Mouse (Mus musculus) left cerebral cortex, adult 2 months (tissue): ENCODE results near the gene Slc9a5. TPM values are rescaled to one million over a fixed set of nuclear protein-coding genes. Genes with fewer than 3 reads are reported as not detected.

Experiments used
- DNase-seq, 2 experiments: peaks; one replicate each; pipeline ENCODE4 v3.0.0; 2021 to 2022; ENCODE audit warnings: low spot score in 2 of 2, mixed read lengths in 1 of 2; ENCODE audit errors: extremely low spot score in 1 of 2
- H3K27ac ChIP-seq: fragments of 200-600 bp; 2 replicates; pipeline ENCODE4 v1.8.1; 2022
- H3K4me3 ChIP-seq: fragments of 200-600 bp; 2 replicates; pipeline ENCODE4 v1.8.1; 2022
- CTCF ChIP-seq: fragments of 200-600 bp; IDR thresholded peaks from 2 replicates; pipeline ENCODE4 v1.8.1; 2022; ENCODE audit warnings: antibody characterized with exemption, mild to moderate bottlenecking, moderate library complexity
- intact Hi-C: fragments of 180-260 bp; cut with DNase I; formaldehyde crosslinking; loops from one replicate; pipeline ENCODE4 v1.15.1; 2025
- total RNA-seq, 2 experiments: library from RNA; stranded (reverse); gene quantifications; 2 replicates each; pipeline ENCODE4 v1.2.3; 2021

The Slc9a5 gene
- total RNA-seq, 2 experiments from 2014 or later: 41.9 to 42.5 TPM

DNA sequence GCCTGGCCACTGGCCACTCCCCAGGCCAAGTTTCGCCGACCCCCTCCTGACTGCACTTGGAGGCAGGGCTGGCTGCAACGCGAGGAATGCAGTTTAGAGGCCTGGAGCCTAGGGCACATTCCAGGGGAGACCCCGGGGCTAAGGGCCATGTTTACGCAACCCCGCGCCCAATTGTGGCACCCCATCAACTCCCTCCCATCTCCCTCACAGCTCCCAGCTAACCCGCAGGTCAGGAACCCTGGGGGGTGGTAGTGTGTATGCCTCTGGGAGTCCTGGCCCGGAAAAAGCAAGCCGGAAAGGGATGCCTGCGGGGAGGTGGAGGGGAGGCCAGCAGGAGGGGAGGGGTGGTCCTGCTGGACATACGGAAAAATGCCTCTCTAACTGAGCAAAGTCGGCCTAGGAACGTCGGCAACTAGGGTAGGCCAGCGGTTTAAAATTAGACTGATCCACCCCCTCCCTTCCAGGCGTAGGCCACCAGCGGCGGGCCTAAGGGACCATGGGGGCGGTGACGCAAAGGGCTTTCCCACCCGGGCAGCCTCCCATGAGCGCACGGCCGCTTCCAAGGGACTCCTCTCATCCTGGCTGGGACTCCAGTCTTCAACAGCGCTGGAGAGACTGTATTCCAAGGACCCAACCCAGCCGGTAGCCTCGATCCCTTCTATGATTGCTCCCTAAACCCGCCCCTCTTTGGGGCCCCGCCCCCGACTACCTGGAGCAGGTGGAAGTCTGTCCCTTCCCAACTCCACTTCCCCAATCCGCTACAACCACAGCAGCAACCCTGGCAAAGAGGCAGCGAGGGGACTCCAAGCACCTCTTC, 1.8 kb upstream of the Slc9a5 start:
- TF ChIP-seq CTCF: no peak
- Histone ChIP-seq H3K27ac (peak overlapping the region; percentile 67; the same call in 1 of the 2 replicates), H3K4me3 (peak overlapping the region; percentile 72)
- peak; percentile 42 to 51 for DNase-seq
- intact Hi-C loops: no loop called here

DNA sequence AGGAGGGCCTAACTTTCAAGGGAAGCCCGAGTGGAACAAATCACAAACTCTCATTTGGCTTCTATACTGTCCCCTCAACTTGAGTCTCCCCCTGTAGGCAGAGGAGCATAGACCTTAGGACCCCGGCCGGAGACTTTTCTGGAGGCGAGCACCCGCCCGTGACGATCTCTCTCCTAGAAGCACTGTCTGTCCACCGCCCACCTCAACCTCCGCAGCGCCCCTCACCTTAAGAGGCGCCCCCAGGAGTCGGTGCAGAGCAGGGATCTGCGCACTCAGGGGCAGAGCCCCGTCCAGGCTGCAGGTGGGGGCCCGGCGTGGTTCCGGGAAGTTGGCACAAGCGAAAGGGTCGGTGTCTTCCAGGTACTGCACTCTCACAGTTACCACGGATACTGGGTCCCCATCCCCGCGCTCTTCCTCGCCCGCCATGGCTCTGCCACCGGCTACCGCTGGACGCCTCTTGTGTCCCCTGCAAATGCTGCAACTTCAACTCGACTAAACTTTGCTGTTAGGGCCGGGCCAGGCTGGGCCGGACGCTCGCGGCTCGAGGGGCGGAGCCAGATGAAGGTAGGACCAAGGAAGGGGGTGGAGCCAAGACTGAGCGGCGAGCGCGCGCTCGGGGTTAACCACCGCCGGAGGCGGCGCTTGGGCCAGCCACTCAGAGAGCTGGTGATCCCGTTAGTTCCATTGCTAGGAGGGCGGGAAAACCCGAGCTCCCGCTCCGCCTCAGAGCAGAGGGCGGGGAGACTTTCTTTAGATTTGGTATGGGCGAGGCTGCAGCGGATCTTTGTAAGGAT, 1.0 kb upstream of the Slc9a5 start, which contains the start of gene Fhod1:
Gene Fhod1 (minus strand): TSS at position 526 of the 794 bp plus-strand sequence.
- TF ChIP-seq CTCF: no peak; the same call in none of the 2 replicates
- peak within 1 kb of the TSS; percentile 81 for H3K27ac ChIP-seq
- peak within 1 kb of the TSS; percentile 72 for H3K4me3 ChIP-seq
- intact Hi-C loops: no loop called here
- peak; percentile 82 to 89 for DNase-seq

DNA sequence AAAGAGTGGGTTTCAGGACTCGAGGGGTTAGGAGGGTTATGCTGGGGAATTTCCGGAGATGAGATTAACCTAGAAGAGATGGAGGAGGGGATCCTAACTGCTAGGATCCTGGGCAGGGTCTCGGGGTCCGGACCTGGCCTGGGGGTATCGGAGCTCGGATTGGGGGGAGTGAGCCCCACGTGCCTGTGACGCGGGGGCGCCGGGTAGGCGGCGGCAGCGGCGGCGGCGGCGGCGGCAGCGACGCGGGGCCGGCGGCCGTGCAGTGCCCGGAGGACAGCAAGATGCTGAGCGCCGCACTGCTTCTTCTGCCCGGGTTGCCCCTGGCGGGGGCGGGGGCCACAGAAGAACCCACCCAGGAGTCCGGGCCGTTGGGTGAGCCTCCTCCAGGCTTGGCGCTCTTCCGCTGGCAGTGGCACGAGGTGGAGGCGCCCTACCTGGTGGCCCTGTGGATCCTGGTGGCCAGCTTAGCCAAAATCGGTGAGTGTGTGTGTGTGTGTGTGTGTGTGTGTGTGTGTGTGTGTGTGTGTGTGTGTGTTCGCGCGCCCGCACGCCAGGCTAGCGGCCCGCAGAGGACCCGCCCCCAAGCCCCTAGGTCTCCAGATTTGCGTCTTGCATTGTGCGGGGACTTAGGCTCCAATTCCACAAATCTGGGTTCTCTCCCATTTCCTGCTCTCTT, 591 bp downstream of the Slc9a5 start:
- no peak for TF ChIP-seq CTCF
- DNase-seq: peak; percentile 50 to 58
- intact Hi-C loops: no loop called here

GRCm38 (mm10) chr8:105350186-105350585, 1.5 kb downstream of the Slc9a5 start:
- no peak for TF ChIP-seq CTCF
- Histone ChIP-seq H3K4me3 (peak overlapping the region; percentile 72), H3K27ac (no peak overlapping the region; the same call in 1 of the 2 replicates)
- DNase-seq: no peak
- intact Hi-C loops: no loop called here

More for the DNA sequence above, 591 bp downstream of the Slc9a5 start:
- Histone ChIP-seq H3K4me3 (peak overlapping the region; percentile 72), H3K27ac (peak overlapping the region; percentile 81)

- intact Hi-C loops: no loop called here
- TF ChIP-seq CTCF: no peak
- no peak for DNase-seq
- no peak overlapping the region for H3K27ac ChIP-seq
- no peak overlapping the region for H3K4me3 ChIP-seq
Observed at GRCm38 (mm10) chr8:105353583-105354135, 5.0 kb downstream of the Slc9a5 start.

- Histone ChIP-seq H3K27ac (no peak overlapping the region), H3K4me3 (no peak overlapping the region)
- no peak for DNase-seq
- no peak for TF ChIP-seq CTCF
- intact Hi-C loops: no loop called here
Observed at GRCm38 (mm10) chr8:105354549-105354948, 5.9 kb downstream of the Slc9a5 start.

- H3K27ac ChIP-seq: no peak overlapping the region
Observed at GRCm38 (mm10) chr8:105355179-105356024, 6.8 kb downstream of the Slc9a5 start.

GRCm38 (mm10) chr8:105356681-105357080, 8.0 kb downstream of the Slc9a5 start:
- no peak overlapping the region for H3K27ac ChIP-seq
- no peak for TF ChIP-seq CTCF
- H3K4me3 ChIP-seq: no peak overlapping the region
- DNase-seq: no peak
- intact Hi-C loops: no loop called here

More at GRCm38 (mm10) chr8:105355179-105356024, 6.8 kb downstream of the Slc9a5 start:
- DNase-seq: no peak
- no peak overlapping the region for H3K4me3 ChIP-seq
- TF ChIP-seq CTCF: no peak
- intact Hi-C loops: no loop called here

DNA sequence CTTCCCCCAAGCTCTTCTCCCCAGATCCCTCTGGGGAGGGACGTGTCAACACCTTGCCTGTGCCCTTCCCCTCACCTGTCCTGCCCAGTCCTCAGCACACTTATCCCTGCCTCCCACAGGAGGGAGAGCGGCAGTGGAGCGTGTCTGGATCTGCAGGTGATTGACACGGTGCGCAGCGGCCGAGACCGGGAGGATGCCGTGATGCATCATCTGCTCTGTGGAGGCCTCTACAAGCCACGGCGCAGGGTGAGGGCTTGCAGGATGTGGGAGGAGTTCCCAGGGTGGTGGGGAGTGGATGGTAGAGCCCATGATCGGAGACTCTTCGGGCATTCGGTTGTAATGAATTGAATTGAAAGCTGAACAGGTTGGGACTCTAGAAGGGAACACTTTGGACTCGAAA, 10.6 kb downstream of the Slc9a5 start:
- no peak overlapping the region for H3K4me3 ChIP-seq
- intact Hi-C loops: loop anchor here (2.0 kb wide), 1 partner anchor 38 kb away; no protein-coding TSS in a partner anchor
- H3K27ac ChIP-seq: no peak overlapping the region
- DNase-seq: no peak
- TF ChIP-seq CTCF: no peak

DNA sequence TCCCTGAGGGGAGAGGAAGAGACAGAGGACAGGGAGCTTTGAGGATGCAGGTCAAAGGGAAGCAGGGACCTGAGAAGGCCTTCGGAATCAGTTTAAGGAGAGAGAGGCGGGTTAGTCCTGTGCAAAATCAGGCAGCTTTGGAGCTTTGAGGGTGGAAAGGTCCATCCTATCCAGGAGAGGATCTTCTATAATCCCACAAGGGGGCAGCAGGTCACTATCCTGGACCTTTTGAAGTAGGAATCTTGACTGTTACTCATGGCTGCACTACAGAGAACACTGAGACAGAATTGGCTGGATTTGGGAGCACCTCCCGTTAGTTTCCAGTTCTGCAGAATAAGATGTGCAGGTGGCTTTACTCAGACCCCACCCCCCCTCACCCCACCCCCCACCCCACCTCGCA, 11.0 kb downstream of the Slc9a5 start:
- peak; percentile 37 for TF ChIP-seq CTCF
- no peak overlapping the region for H3K4me3 ChIP-seq
- DNase-seq: no peak
- no peak overlapping the region for H3K27ac ChIP-seq
- intact Hi-C loops: loop anchor here (2.0 kb wide), 1 partner anchor 37 kb away; no protein-coding TSS in a partner anchor
